Mouse (Mus musculus) liver, adult 2 months (tissue): ENCODE data around the gene Gfi1. TPM values are rescaled to one million over a fixed set of nuclear protein-coding genes. Genes with fewer than 3 reads are reported as not detected.

ENCODE experiments used
- DNase-seq: peaks from one replicate; pipeline ENCODE4 v3.0.0-alpha.2; 2011; ENCODE audit warnings: low read depth, low spot score; ENCODE audit errors: extremely low read depth
- H3K27ac ChIP-seq: fragments of 200-500 bp; replicated peaks from 2 replicates; pipeline ENCODE4 v1.5.1; 2012; ENCODE audit warnings: low read depth, mild to moderate bottlenecking, control low read depth, inconsistent platforms, low read length; ENCODE audit not compliant: insufficient read depth
- H3K27me3 ChIP-seq: fragments of 200-500 bp; 2 replicates; pipeline ENCODE4 v1.6.1; 2012; ENCODE audit warnings: mild to moderate bottlenecking, moderate library complexity, low read length, inconsistent platforms; ENCODE audit not compliant: control insufficient read depth, insufficient read depth
- H3K36me3 ChIP-seq: fragments of 200-500 bp; 2 replicates; pipeline ENCODE4 v1.6.1; 2012; ENCODE audit warnings: low read length, inconsistent platforms; ENCODE audit not compliant: control insufficient read depth, insufficient read depth
- H3K4me1 ChIP-seq: fragments of 200-500 bp; 2 replicates; pipeline ENCODE4 v1.6.1; 2011; ENCODE audit warnings: low read length; ENCODE audit not compliant: control insufficient read depth, insufficient read depth
- H3K4me3 ChIP-seq: fragments of 200-500 bp; 2 replicates; pipeline ENCODE4 v1.5.1; 2011; ENCODE audit warnings: low read depth, mild to moderate bottlenecking, control low read depth, low read length, moderate library complexity; ENCODE audit not compliant: insufficient read depth
- H3K79me2 ChIP-seq: fragments of 200-500 bp; 2 replicates; pipeline ENCODE4 v1.6.1; 2012; ENCODE audit warnings: inconsistent platforms, mild to moderate bottlenecking, low read length, moderate library complexity; ENCODE audit not compliant: control insufficient read depth, insufficient read depth
- H3K9ac ChIP-seq: fragments of 200-500 bp; 2 replicates; pipeline ENCODE4 v1.6.1; 2012; ENCODE audit warnings: low read depth, mild to moderate bottlenecking, control low read depth, inconsistent platforms, low read length
- CTCF ChIP-seq: fragments of 200-500 bp; IDR thresholded peaks from 2 replicates; pipeline ENCODE4 v1.5.1; 2011; ENCODE audit warnings: low read depth, low read length, control low read depth
- POLR2A ChIP-seq: fragments of 200-500 bp; IDR thresholded peaks from 2 replicates; pipeline ENCODE4 v1.6.1; 2011; ENCODE audit warnings: low read length, control low read depth; ENCODE audit not compliant: insufficient read depth; ENCODE audit errors: extremely low read depth
- WGBS: fragments of 180-500 bp; shearing (Covaris S2); methylation state at CpG from one replicate; pipeline ENCODE4 v1.1.7; 2018; 5-methylcytosine and 5-hydroxymethylcytosine counted together
- polyA plus RNA-seq: library from polyadenylated mRNA; depleted of rRNA; stranded (reverse); fragments of >200 nt; gene quantifications from 2 replicates; pipeline ENCODE4 v1.2.3, GENCODE M21; 2012
- total RNA-seq: library from RNA; depleted of rRNA; stranded (reverse); fragments of >200 nt; gene quantifications from 2 replicates; pipeline ENCODE4 v1.2.3, GENCODE M21; 2014

Gfi1 gene
- total and polyA plus RNA-seq, 2 experiments, result 0.09 to 0.12 TPM

DNA sequence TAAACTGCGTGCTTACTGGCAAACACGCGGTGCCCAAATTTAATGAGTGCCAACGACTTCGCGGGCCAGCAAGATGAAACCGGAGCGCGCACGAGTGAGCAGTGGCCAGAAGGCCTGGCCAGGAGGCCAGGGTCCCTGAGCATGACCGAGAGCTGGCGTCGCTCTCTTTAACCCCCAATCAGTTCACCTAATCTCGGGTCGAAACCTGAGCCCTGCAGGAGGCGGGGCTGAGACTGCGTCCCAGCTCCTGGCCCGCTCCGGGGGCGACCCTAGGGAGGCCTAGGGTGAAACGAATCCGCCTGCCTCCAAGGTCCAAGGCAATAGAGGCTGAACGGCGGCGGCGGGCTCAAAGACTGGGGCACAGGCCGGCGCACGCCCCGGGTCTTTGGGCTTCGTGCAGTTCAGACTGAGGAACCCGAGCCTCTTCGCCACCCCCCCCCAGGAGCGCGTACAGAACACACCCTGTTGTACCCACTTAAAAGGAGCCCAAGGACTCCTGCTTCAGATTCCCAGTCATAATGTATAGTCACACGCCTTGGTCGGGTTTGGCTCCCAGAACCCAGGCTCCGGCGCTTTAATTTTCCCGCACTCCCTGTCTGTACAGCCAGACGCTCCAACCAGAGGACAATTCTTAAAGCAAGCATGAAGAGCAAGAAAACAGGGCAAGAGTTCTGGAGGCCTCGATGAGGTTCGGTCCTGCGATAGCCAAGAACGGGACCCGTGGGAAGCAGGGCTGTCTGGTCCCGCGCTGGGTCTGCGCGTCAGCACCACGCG, 988 bp downstream of the Gfi1 start:
- H3K4me3 ChIP-seq, result peak overlapping the region; percentile 36; the same call in 1 of the 2 replicates
- H3K27ac ChIP-seq, result no peak overlapping the region
- WGBS, result 2% methylated on average over 52 of the region's 52 CpGs
- DNase-seq, result no peak
- H3K27me3 ChIP-seq, result peaks cover 57% of the 10 kb centered on the region
- no peaks in the 10 kb centered on the region for H3K79me2 ChIP-seq
- TF ChIP-seq CTCF (no peak), POLR2A (no peak)
- no peaks in the 10 kb centered on the region for H3K36me3 ChIP-seq
- H3K4me1 ChIP-seq, result peaks cover 10% of the 10 kb centered on the region
- no peak overlapping the region for H3K9ac ChIP-seq

DNA sequence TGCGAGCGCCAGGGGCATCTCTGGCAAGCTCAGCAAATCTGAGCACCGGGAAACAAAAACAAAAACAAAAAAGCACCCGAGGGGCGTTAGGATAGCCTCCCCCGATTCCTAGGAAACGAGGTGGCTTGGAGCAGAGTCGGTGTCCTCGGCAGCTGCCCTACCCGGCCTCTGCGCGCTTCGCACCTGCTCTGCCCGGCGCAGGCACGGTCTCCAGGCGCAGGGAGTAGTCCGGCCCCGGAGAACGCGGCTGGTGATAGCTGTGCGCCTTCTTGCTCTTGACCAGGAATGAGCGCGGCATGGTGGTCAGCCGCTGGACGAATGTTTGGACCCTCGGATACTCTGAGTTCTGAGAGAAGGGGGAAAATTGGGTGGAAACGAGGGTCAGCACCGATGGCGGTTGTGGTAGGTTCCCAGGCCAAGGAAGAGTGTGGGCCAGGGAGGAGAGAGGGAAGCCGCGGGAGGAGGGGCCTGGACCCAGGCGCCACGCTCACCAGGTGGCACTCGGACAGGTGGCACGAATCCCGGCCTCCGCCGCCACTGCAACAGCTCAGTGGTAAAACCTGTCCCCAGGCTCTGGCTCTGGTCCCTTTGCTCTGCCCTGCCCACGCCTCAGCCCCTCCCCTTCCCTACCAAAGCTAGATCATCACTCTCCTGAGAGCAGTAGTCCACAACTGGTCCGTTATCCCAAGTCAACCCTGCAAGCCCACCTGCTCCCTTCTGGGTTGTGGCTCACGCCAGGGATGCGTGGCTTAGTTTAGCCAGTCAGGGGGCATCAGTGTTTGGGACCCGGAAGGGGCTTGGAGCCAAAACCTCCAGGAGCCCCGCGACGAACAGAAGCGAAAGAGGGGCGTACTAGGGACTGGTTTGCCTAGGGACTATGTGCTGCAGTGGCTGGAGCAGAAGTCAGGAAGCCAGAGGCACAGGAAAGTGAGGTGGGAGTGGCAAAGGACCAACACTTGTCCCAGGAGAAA, 2.0 kb downstream of the Gfi1 start:
- Histone ChIP-seq H3K27me3 (peaks cover 58% of the 10 kb centered on the region), H3K27ac (no peak overlapping the region), H3K79me2 (no peaks in the 10 kb centered on the region), H3K4me1 (peaks cover 10% of the 10 kb centered on the region), H3K36me3 (no peaks in the 10 kb centered on the region), H3K9ac (no peak overlapping the region), H3K4me3 (peak overlapping the region; percentile 6; the same call in 1 of the 2 replicates)
- no peak for DNase-seq
- 2% methylated on average over 49 of the region's 49 CpGs for whole genome bisulfite sequencing
- TF ChIP-seq POLR2A (no peak), CTCF (no peak)

DNA sequence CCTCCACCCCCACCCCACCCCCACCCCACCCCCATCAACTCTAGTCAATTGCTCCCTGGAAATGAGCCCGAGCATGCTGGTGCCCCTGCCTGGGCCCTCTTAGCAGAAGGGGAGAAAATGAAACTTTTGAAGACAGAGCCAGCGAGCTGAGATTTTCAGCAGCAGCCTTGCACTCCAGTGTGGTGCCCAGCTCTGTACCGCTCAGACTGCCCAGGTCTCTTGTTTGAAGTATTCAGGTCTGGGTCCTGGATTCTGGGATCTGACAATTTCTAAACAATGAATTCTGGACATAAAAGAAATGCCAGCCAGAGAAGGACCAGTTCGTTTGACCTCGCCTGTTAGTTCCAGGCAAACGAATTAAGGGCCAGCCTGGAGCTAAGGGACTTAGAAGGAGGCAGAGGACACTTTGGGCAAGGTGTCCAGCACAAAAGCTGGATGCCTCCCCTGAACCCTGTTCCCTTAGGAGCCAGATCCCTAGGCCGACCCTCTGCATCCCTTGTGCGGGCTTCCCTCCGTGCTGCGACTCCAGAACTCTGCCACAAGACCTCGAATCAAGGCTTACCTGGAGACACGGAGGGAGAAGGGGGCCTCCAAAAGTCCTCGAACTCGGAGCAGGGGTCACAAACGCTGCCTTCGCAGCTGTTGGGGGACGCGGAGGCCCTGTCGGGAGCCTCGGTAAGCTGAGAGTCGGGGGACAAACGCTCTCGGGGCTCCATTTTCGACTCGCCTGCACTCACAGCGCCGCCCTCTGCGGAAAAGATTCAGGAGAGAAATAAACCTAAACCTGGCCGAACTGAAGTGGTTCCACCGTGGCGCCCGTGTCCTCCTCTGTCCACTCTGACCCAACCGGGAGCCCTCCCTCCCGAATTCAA, 2.9 kb downstream of the Gfi1 start:
- DNase-seq, result no peak
- no peak for TF ChIP-seq POLR2A
- TF ChIP-seq CTCF, result no peak
- Histone ChIP-seq H3K27me3 (peaks cover 58% of the 10 kb centered on the region), H3K79me2 (no peaks in the 10 kb centered on the region), H3K9ac (no peak overlapping the region), H3K4me1 (peaks cover 10% of the 10 kb centered on the region), H3K27ac (no peak overlapping the region), H3K36me3 (no peaks in the 10 kb centered on the region), H3K4me3 (no peak overlapping the region; the same call in 1 of the 2 replicates)
- WGBS, result 3% methylated on average over 34 of the region's 34 CpGs

DNA sequence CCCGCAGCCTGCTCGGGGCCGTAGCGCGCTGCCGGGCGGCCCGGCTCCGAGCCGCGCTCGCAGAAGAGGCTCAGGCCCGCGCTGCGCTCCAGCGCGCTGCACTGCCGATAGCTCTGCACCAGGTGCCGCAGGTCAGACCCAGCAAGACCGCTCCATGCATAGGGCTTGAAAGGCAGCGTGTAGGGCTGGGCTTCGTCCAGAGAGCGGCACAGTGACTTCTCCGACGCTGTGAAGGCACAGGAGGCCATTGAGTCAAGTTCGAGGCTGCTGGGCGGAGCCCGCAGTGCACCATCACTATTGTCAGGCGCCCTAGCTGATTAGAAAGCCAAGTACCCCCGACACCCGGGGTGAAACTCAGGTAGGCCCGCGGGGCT, 4.2 kb downstream of the Gfi1 start:
- Histone ChIP-seq H3K4me1 (peaks cover 10% of the 10 kb centered on the region), H3K4me3 (no peak overlapping the region), H3K79me2 (no peaks in the 10 kb centered on the region), H3K36me3 (no peaks in the 10 kb centered on the region), H3K9ac (no peak overlapping the region), H3K27me3 (peaks cover 59% of the 10 kb centered on the region), H3K27ac (no peak overlapping the region)
- WGBS, result 9% methylated on average over 33 of the region's 33 CpGs
- no peak for DNase-seq
- TF ChIP-seq POLR2A (no peak), CTCF (no peak)

DNA sequence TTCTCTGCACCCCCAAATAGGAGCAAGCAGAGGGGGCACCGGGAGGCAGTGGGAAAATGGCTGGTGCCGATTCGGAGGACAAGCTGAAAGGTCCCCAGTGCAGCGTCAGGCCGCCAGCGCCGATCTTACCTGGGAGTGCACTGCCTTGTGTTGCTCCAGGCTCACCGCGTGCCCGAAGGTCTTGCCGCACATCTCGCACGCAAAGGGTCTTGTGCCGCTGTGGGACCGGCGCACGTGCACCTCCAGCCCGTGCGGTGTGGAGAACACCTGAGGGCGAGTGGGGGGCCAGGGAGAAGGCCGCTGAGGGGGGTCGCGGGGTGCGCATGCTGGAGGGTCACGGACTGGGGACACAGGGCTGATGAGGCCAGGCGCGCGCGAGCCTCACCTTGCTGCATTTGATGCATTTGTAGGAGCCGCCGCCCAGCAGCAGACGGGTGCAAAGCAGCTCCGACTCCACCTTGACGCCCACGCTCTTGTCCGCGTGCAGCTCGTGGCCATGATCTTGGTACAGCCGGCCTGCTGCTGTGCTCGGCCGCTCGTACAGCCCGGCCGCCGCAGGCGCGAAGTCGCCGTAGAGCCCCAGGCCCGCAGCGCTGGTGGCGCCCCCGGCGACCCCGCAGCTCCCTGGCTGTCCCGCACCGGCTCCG, 4.7 kb downstream of the Gfi1 start:
- peaks cover 54% of the 10 kb centered on the region for H3K27me3 ChIP-seq

More for the DNA sequence above, 4.7 kb downstream of the Gfi1 start:
- Histone ChIP-seq H3K36me3 (no peaks in the 10 kb centered on the region), H3K9ac (no peak overlapping the region), H3K27ac (no peak overlapping the region), H3K4me1 (peaks cover 10% of the 10 kb centered on the region), H3K4me3 (no peak overlapping the region), H3K79me2 (no peaks in the 10 kb centered on the region)
- WGBS, result 6% methylated on average over 58 of the region's 58 CpGs
- TF ChIP-seq CTCF, result no peak
- no peak for DNase-seq
